Mouse (Mus musculus) thymus, adult 2 months (tissue): ENCODE measurements at regions not wholly inside any gene's neighbourhood (a gene's known extent, or its start where the extent isn't known, plus 50 kb on each side); places are given as distances from the start of the nearest gene placed in this dataset.

ENCODE experiments used
- CTCF ChIP-seq: fragments of 200-500 bp; IDR thresholded peaks from 2 replicates; pipeline ENCODE4 v1.5.1; 2012; ENCODE audit warnings: mild to moderate bottlenecking, control low read depth, low read length, moderate library complexity, borderline replicate concordance; ENCODE audit not compliant: control insufficient read depth, poor library complexity, insufficient read depth; ENCODE audit errors: extremely low read depth
- POLR2A ChIP-seq: fragments of 200-500 bp; IDR thresholded peaks from 2 replicates; pipeline ENCODE4 v1.6.1; 2012; ENCODE audit warnings: mild to moderate bottlenecking, low read length, control low read depth, moderate library complexity; ENCODE audit not compliant: control insufficient read depth, poor library complexity, insufficient read depth; ENCODE audit errors: extremely low read depth

- no peak for TF ChIP-seq POLR2A
- no peak for TF ChIP-seq CTCF
These were observed 57.4 kb downstream of the H2al2a start for GRCm38 (mm10) chr2:17939183-17939856.
